Mouse (Mus musculus): ENCODE results near the gene Fgfr2. TPM values are rescaled to one million over a fixed set of nuclear protein-coding genes. Genes with fewer than 3 reads are reported as not detected.

Gene Fgfr2
- total and polyA plus RNA-seq, 2 experiments from 2014 or later = 12.1 to 32.6 TPM

DNA sequence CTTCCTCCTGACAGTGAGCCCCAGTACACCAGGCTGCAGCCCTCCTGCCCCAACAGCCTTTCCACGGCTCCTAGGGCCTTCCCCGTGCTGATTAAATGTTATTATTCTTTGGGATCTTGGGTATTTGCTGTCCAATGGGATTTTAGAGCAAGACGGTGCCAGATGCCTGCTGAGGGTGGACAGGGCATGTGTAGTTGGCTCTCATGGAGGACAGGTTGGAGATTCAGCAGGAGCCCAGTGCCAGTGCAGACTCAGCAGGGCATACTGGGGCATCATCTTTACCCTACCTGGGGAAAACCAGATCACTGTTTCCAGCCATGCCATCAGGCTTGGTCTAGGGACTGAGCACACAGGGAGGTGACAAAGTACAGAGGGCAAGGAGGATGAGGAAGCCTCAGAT, 892.2 kb downstream of the Fgfr2 start:
- Histone ChIP-seq H3K27ac (ENCODE audit: low read depth, low read length) (no peak overlapping the region), H3K4me3 (ENCODE audit: low read depth, low read length) (no peak overlapping the region), H3K27me3 (ENCODE audit: insufficient read depth, low read length) (no peaks in the 10 kb centered on the region), H3K36me3 (ENCODE audit: insufficient read depth, low read length) (no peaks in the 10 kb centered on the region), H3K9ac (replicated peaks; ENCODE audit: low read length, poor library complexity, severe bottlenecking) (no peak overlapping the region), H3K4me1 (ENCODE audit: insufficient read depth, low read length) (no peaks in the 10 kb centered on the region), H3K4me2 (ENCODE audit: low read depth, low read length, poor library complexity, severe bottlenecking) (no peak overlapping the region), H3K9me3 (ENCODE audit: low read length) (no peaks in the 10 kb centered on the region)
- ATAC-seq (ENCODE audit: low FRiP score) = no peak
- TF ChIP-seq CTCF (IDR thresholded peaks at IDR 0.05) = no peak
- no peak for DNase-seq (ENCODE audit: low spot score)
- WGBS = 71% methylated on average over 3 of the region's 3 CpGs

- WGBS = 80% methylated on average over 8 of the region's 8 CpGs
- no peak for ATAC-seq (ENCODE audit: low FRiP score)
These were observed 896.0 kb downstream of the Fgfr2 start for GRCm38 (mm10) chr7:132227075-132227640.

GRCm38 (mm10) chr7:132226379-132227074, 896.6 kb downstream of the Fgfr2 start:
- Histone ChIP-seq H3K9ac (replicated peaks; ENCODE audit: low read length, poor library complexity, severe bottlenecking) (no peak overlapping the region), H3K4me1 (ENCODE audit: insufficient read depth, low read length) (no peaks in the 10 kb centered on the region), H3K4me2 (ENCODE audit: low read depth, low read length, poor library complexity, severe bottlenecking) (no peak overlapping the region), H3K36me3 (ENCODE audit: insufficient read depth, low read length) (no peaks in the 10 kb centered on the region), H3K9me3 (ENCODE audit: low read length) (no peaks in the 10 kb centered on the region), H3K27me3 (ENCODE audit: insufficient read depth, low read length) (no peaks in the 10 kb centered on the region), H3K4me3 (ENCODE audit: low read depth, low read length) (no peak overlapping the region), H3K27ac (ENCODE audit: low read depth, low read length) (no peak overlapping the region)
- TF ChIP-seq CTCF (IDR thresholded peaks at IDR 0.05) = peak; percentile 99
- 66% methylated on average over 6 of the region's 6 CpGs for WGBS
- ATAC-seq (ENCODE audit: low FRiP score) = no peak
- peak; percentile 92 for DNase-seq (ENCODE audit: low spot score)

More at GRCm38 (mm10) chr7:132227075-132227640, 896.0 kb downstream of the Fgfr2 start:
- Histone ChIP-seq H3K9ac (replicated peaks; ENCODE audit: low read length, poor library complexity, severe bottlenecking) (no peak overlapping the region), H3K4me2 (ENCODE audit: low read depth, low read length, poor library complexity, severe bottlenecking) (no peak overlapping the region), H3K4me1 (ENCODE audit: insufficient read depth, low read length) (no peaks in the 10 kb centered on the region), H3K27ac (ENCODE audit: low read depth, low read length) (no peak overlapping the region), H3K27me3 (ENCODE audit: insufficient read depth, low read length) (no peaks in the 10 kb centered on the region), H3K36me3 (ENCODE audit: insufficient read depth, low read length) (no peaks in the 10 kb centered on the region), H3K4me3 (ENCODE audit: low read depth, low read length) (no peak overlapping the region), H3K9me3 (ENCODE audit: low read length) (no peaks in the 10 kb centered on the region)
- no peak for DNase-seq (ENCODE audit: low spot score)
- no peak for TF ChIP-seq CTCF (IDR thresholded peaks at IDR 0.05)

GRCm38 (mm10) chr7:132223452-132224141, 899.6 kb downstream of the Fgfr2 start:
- DNase-seq (ENCODE audit: low spot score) = peak; percentile 58
- Histone ChIP-seq H3K27ac (ENCODE audit: low read depth, low read length) (no peak overlapping the region), H3K4me1 (ENCODE audit: insufficient read depth, low read length) (no peaks in the 10 kb centered on the region), H3K9me3 (ENCODE audit: low read length) (no peaks in the 10 kb centered on the region), H3K27me3 (ENCODE audit: insufficient read depth, low read length) (no peaks in the 10 kb centered on the region), H3K9ac (replicated peaks; ENCODE audit: low read length, poor library complexity, severe bottlenecking) (no peak overlapping the region), H3K4me2 (ENCODE audit: low read depth, low read length, poor library complexity, severe bottlenecking) (no peak overlapping the region), H3K36me3 (ENCODE audit: insufficient read depth, low read length) (no peaks in the 10 kb centered on the region), H3K4me3 (ENCODE audit: low read depth, low read length) (no peak overlapping the region)
- ATAC-seq (ENCODE audit: low FRiP score) = no peak
- no peak for TF ChIP-seq CTCF (IDR thresholded peaks at IDR 0.05)
- 46% methylated on average over 10 of the region's 10 CpGs for WGBS

- no peak for TF ChIP-seq CTCF (IDR thresholded peaks at IDR 0.05)
These were observed 909.1 kb downstream of the Fgfr2 start for GRCm38 (mm10) chr7:132214031-132214430.

GRCm38 (mm10) chr7:132213460-132213859, 909.7 kb downstream of the Fgfr2 start:
- Histone ChIP-seq H3K4me3 (ENCODE audit: low read depth, low read length) (no peak overlapping the region), H3K27me3 (ENCODE audit: insufficient read depth, low read length) (no peaks in the 10 kb centered on the region), H3K9ac (replicated peaks; ENCODE audit: low read length, poor library complexity, severe bottlenecking) (no peak overlapping the region), H3K4me2 (ENCODE audit: low read depth, low read length, poor library complexity, severe bottlenecking) (no peak overlapping the region), H3K36me3 (ENCODE audit: insufficient read depth, low read length) (no peaks in the 10 kb centered on the region), H3K9me3 (ENCODE audit: low read length) (no peaks in the 10 kb centered on the region), H3K27ac (ENCODE audit: low read depth, low read length) (no peak overlapping the region), H3K4me1 (ENCODE audit: insufficient read depth, low read length) (peaks cover 8% of the 10 kb centered on the region; the same call in 1 of the 2 replicates)
- TF ChIP-seq CTCF (IDR thresholded peaks at IDR 0.05) = peak; percentile 96
- peak; percentile 83 for DNase-seq (ENCODE audit: low spot score)
- WGBS = 4% methylated on average over 8 of the region's 8 CpGs
- ATAC-seq (ENCODE audit: low FRiP score) = no peak

More at GRCm38 (mm10) chr7:132214031-132214430, 909.1 kb downstream of the Fgfr2 start:
- no peaks in the 10 kb centered on the region for H3K27me3 ChIP-seq (ENCODE audit: insufficient read depth, low read length)
- H3K4me1 ChIP-seq (ENCODE audit: insufficient read depth, low read length) = peaks cover 8% of the 10 kb centered on the region; the same call in 1 of the 2 replicates
- DNase-seq (ENCODE audit: low spot score) (peak; percentile 42), ATAC-seq (ENCODE audit: low FRiP score) (no peak)
- 63% methylated on average over 10 of the region's 10 CpGs for WGBS
- H3K9me3 ChIP-seq (ENCODE audit: low read length) = no peaks in the 10 kb centered on the region
- no peaks in the 10 kb centered on the region for H3K36me3 ChIP-seq (ENCODE audit: insufficient read depth, low read length)
- H3K4me3 ChIP-seq (ENCODE audit: low read depth, low read length) = no peak overlapping the region
- no peak overlapping the region for H3K9ac ChIP-seq (replicated peaks; ENCODE audit: low read length, poor library complexity, severe bottlenecking)
- H3K4me2 ChIP-seq (ENCODE audit: low read depth, low read length, poor library complexity, severe bottlenecking) = no peak overlapping the region
- no peak overlapping the region for H3K27ac ChIP-seq (ENCODE audit: low read depth, low read length)

Measured in midbrain, postnatal 0 days (tissue).